Mouse (Mus musculus): ENCODE data around the gene Ythdf1. TPM values are rescaled to one million over a fixed set of nuclear protein-coding genes. Genes with fewer than 3 reads are reported as not detected.

Gene Ythdf1
- polyA plus RNA-seq, 1 experiment from 2014 or later = 75.7 TPM

GRCm38 (mm10) chr2:180954061-180955047 lies 33.6 kb upstream of the Ythdf1 start, which contains the start of gene Nkain4:
Gene Nkain4, minus strand, starts transcription at chr2:180954699.
- peak; percentile 90 for DNase-seq (ENCODE audit: low spot score)
- H3K27ac ChIP-seq (ENCODE audit: low read depth, low read length) = peak within 1 kb of the TSS; percentile 92
- H3K4me2 ChIP-seq (ENCODE audit: low read depth) = peak within 1 kb of the TSS; percentile 87
- no peaks in the 10 kb centered on the region for H3K9me3 ChIP-seq (ENCODE audit: control insufficient read depth, low read length)
- H3K36me3 ChIP-seq (ENCODE audit: control insufficient read depth, insufficient read depth, low read length) = no peaks in the 10 kb centered on the region
- H3K4me3 ChIP-seq (ENCODE audit: low read depth, low read length) = peak within 1 kb of the TSS; percentile 59
- under 1% methylated on average over 52 of the region's 52 CpGs for WGBS
- no peaks in the 10 kb centered on the region for H3K27me3 ChIP-seq (ENCODE audit: control insufficient read depth, insufficient read depth, low read length)
- H3K9ac ChIP-seq (ENCODE audit: low read length) = peak within 1 kb of the TSS; percentile 75
- ATAC-seq (ENCODE audit: insufficient read depth, low FRiP score, low TSS enrichment) = peak; percentile 89
- peaks cover 21% of the 10 kb centered on the region for H3K4me1 ChIP-seq (ENCODE audit: control insufficient read depth, insufficient read depth, low read length)

GRCm38 (mm10) chr2:180953638-180954037 lies 32.9 kb upstream of the Ythdf1 start:
- no peaks in the 10 kb centered on the region for H3K36me3 ChIP-seq (ENCODE audit: control insufficient read depth, insufficient read depth, low read length)
- H3K9me3 ChIP-seq (ENCODE audit: control insufficient read depth, low read length) = no peaks in the 10 kb centered on the region
- H3K4me1 ChIP-seq (ENCODE audit: control insufficient read depth, insufficient read depth, low read length) = peaks cover 21% of the 10 kb centered on the region
- H3K27ac ChIP-seq (ENCODE audit: low read depth, low read length) = peak overlapping the region; percentile 92
- peak overlapping the region; percentile 75 for H3K9ac ChIP-seq (ENCODE audit: low read length)
- DNase-seq (ENCODE audit: low spot score) = no peak
- H3K4me3 ChIP-seq (ENCODE audit: low read depth, low read length) = peak overlapping the region; percentile 59
- no peaks in the 10 kb centered on the region for H3K27me3 ChIP-seq (ENCODE audit: control insufficient read depth, insufficient read depth, low read length)
- 19% methylated on average over 2 of the region's 2 CpGs for WGBS
- H3K4me2 ChIP-seq (ENCODE audit: low read depth) = peak overlapping the region; percentile 87
- no peak for ATAC-seq (ENCODE audit: insufficient read depth, low FRiP score, low TSS enrichment)

DNA sequence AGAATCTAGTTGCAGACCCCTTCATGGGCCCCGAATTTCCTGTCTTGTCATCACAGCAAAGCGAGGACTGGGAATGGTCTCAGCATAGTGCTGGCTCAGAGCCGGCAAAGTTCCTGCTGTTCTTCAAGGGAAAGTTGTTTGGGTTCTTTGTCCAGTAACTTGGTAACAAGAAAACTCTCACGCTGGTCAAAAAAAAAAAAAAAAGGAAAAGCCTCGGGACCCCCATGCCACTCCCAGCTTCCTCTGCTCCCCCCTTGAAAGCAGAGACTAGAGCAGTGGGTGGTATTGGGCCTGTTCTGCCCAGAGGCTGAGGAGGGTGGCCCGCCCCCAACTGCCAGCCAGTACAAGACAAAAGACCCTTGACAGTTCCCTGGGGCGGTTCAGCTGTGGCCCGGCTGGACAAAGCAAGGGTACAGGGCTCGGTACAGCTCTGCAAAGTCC lies 32.0 kb upstream of the Ythdf1 start:
- Histone ChIP-seq H3K4me1 (ENCODE audit: control insufficient read depth, insufficient read depth, low read length) (peaks cover 21% of the 10 kb centered on the region), H3K27me3 (ENCODE audit: control insufficient read depth, insufficient read depth, low read length) (no peaks in the 10 kb centered on the region), H3K27ac (ENCODE audit: low read depth, low read length) (peak overlapping the region; percentile 92), H3K36me3 (ENCODE audit: control insufficient read depth, insufficient read depth, low read length) (no peaks in the 10 kb centered on the region), H3K4me3 (ENCODE audit: low read depth, low read length) (peak overlapping the region; percentile 59), H3K9ac (ENCODE audit: low read length) (peak overlapping the region; percentile 75), H3K4me2 (ENCODE audit: low read depth) (peak overlapping the region; percentile 87), H3K9me3 (ENCODE audit: control insufficient read depth, low read length) (no peaks in the 10 kb centered on the region)
- ATAC-seq (ENCODE audit: insufficient read depth, low FRiP score, low TSS enrichment) (peak; percentile 54; the same call in 1 of the 2 replicates), DNase-seq (ENCODE audit: low spot score) (peak; percentile 70)
- 7% methylated on average over 9 of the region's 9 CpGs for WGBS

DNA sequence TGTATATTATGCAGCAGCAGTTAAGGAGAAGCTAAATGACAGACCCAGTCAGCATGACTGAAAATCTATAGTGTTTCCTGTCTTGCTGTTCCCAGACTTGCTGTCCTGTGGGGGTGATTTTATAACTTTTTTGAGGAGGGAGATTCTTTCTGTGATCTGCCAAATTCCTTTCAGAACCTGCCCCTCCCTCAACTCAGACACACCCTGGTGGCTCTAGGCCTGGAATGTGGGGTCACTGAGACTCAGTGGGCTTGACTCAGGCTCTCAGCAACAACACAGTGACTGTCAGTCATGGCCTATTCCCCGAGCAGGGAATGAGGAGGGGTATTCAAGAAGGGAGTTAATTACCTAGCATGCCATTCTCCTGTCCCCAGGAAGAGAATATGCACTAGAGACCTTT lies 29.2 kb upstream of the Ythdf1 start:
- H3K27ac ChIP-seq (ENCODE audit: low read depth, low read length) = no peak overlapping the region
- WGBS = 11% methylated on average over 1 of the region's 1 CpGs
- no peak for DNase-seq (ENCODE audit: low spot score)
- no peak overlapping the region for H3K9ac ChIP-seq (ENCODE audit: low read length)
- no peak for ATAC-seq (ENCODE audit: insufficient read depth, low FRiP score, low TSS enrichment)
- no peaks in the 10 kb centered on the region for H3K9me3 ChIP-seq (ENCODE audit: control insufficient read depth, low read length)
- peaks cover 21% of the 10 kb centered on the region for H3K4me1 ChIP-seq (ENCODE audit: control insufficient read depth, insufficient read depth, low read length)
- H3K36me3 ChIP-seq (ENCODE audit: control insufficient read depth, insufficient read depth, low read length) = no peaks in the 10 kb centered on the region
- H3K4me3 ChIP-seq (ENCODE audit: low read depth, low read length) = no peak overlapping the region
- H3K4me2 ChIP-seq (ENCODE audit: low read depth) = no peak overlapping the region
- H3K27me3 ChIP-seq (ENCODE audit: control insufficient read depth, insufficient read depth, low read length) = no peaks in the 10 kb centered on the region

- no peak for ATAC-seq (ENCODE audit: insufficient read depth, low FRiP score, low TSS enrichment)
- Histone ChIP-seq H3K4me1 (ENCODE audit: control insufficient read depth, insufficient read depth, low read length) (no peaks in the 10 kb centered on the region), H3K4me2 (ENCODE audit: low read depth) (no peak overlapping the region), H3K27me3 (ENCODE audit: control insufficient read depth, insufficient read depth, low read length) (no peaks in the 10 kb centered on the region), H3K9me3 (ENCODE audit: control insufficient read depth, low read length) (no peaks in the 10 kb centered on the region), H3K36me3 (ENCODE audit: control insufficient read depth, insufficient read depth, low read length) (no peaks in the 10 kb centered on the region; the same call in 1 of the 2 replicates), H3K4me3 (ENCODE audit: low read depth, low read length) (no peak overlapping the region), H3K27ac (ENCODE audit: low read depth, low read length) (no peak overlapping the region), H3K9ac (ENCODE audit: low read length) (no peak overlapping the region)
- DNase-seq (ENCODE audit: low spot score) = no peak
Observed at GRCm38 (mm10) chr2:180941869-180942268, 21.1 kb upstream of the Ythdf1 start.

- Histone ChIP-seq H3K4me3 (ENCODE audit: low read depth, low read length) (no peak overlapping the region), H3K27me3 (ENCODE audit: control insufficient read depth, insufficient read depth, low read length) (no peaks in the 10 kb centered on the region), H3K9ac (ENCODE audit: low read length) (no peak overlapping the region), H3K27ac (ENCODE audit: low read depth, low read length) (no peak overlapping the region), H3K4me2 (ENCODE audit: low read depth) (no peak overlapping the region), H3K4me1 (ENCODE audit: control insufficient read depth, insufficient read depth, low read length) (no peaks in the 10 kb centered on the region), H3K9me3 (ENCODE audit: control insufficient read depth, low read length) (no peaks in the 10 kb centered on the region), H3K36me3 (ENCODE audit: control insufficient read depth, insufficient read depth, low read length) (no peaks in the 10 kb centered on the region; the same call in 1 of the 2 replicates)
- DNase-seq (ENCODE audit: low spot score) = no peak
- ATAC-seq (ENCODE audit: insufficient read depth, low FRiP score, low TSS enrichment) = no peak
Observed at GRCm38 (mm10) chr2:180940187-180940586, 19.4 kb upstream of the Ythdf1 start.

DNA sequence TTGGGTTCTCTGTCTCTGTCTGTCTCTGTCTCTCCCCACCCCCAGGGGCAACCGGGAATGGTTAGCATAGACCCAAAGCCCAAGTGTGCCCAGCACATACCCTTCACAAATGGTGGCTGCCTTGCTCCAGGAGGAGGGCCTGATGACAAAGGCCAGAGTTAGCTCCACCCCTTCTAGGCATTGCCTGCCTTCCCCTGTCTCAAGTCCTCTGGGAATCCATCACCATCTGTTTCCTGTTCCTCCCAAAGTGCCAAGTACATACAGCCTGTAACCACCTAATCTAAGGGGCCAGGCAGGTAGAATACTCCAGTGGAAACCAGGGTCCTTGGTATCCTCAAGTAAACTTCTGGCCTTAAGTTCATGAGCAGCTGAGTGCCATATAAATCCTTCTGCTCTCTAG lies 11.7 kb upstream of the Ythdf1 start:
- H3K27me3 ChIP-seq (ENCODE audit: control insufficient read depth, insufficient read depth, low read length) = no peaks in the 10 kb centered on the region
- H3K9ac ChIP-seq (ENCODE audit: low read length) = no peak overlapping the region
- H3K9me3 ChIP-seq (ENCODE audit: control insufficient read depth, low read length) = no peaks in the 10 kb centered on the region
- ATAC-seq (ENCODE audit: insufficient read depth, low FRiP score, low TSS enrichment) (no peak), DNase-seq (ENCODE audit: low spot score) (no peak)
- H3K27ac ChIP-seq (ENCODE audit: low read depth, low read length) = no peak overlapping the region
- WGBS = 85% methylated on average over 1 of the region's 1 CpGs
- no peaks in the 10 kb centered on the region for H3K36me3 ChIP-seq (ENCODE audit: control insufficient read depth, insufficient read depth, low read length)
- no peaks in the 10 kb centered on the region for H3K4me1 ChIP-seq (ENCODE audit: control insufficient read depth, insufficient read depth, low read length)
- no peak overlapping the region for H3K4me3 ChIP-seq (ENCODE audit: low read depth, low read length)
- H3K4me2 ChIP-seq (ENCODE audit: low read depth) = no peak overlapping the region

DNA sequence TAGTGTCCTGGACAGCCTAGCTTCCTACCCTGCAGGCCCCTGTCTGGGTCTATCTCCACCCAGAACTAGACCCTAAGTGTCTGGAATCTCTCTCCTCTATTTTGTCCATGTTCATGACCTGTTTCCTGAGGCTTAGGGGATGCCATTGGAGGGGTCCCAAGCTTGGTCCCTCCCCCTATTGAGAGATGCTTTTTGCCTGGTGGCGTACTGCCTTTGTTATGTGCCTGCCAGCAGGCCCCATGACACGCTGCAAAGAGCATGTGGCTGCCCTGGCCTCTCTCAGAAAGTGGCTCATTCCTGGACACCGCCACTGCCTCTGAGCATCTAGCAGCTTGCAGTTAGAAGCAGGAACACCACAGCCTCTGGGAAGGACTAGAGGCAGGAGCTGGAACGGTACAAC lies 8.0 kb upstream of the Ythdf1 start, which contains the start of gene Birc7:
Gene Birc7 (plus strand): TSS at position 301 of the 400 bp plus-strand sequence.
- H3K9me3 ChIP-seq (ENCODE audit: control insufficient read depth, low read length) = no peaks in the 10 kb centered on the region
- no peak for DNase-seq (ENCODE audit: low spot score)
- H3K27me3 ChIP-seq (ENCODE audit: control insufficient read depth, insufficient read depth, low read length) = no peaks in the 10 kb centered on the region
- no peaks in the 10 kb centered on the region for H3K4me1 ChIP-seq (ENCODE audit: control insufficient read depth, insufficient read depth, low read length)
- 65% methylated on average over 4 of the region's 4 CpGs for WGBS
- no peak within 1 kb of the TSS for H3K9ac ChIP-seq (ENCODE audit: low read length)
- no peak within 1 kb of the TSS for H3K4me2 ChIP-seq (ENCODE audit: low read depth)
- no peak within 1 kb of the TSS for H3K4me3 ChIP-seq (ENCODE audit: low read depth, low read length)
- H3K27ac ChIP-seq (ENCODE audit: low read depth, low read length) = no peak within 1 kb of the TSS
- ATAC-seq (ENCODE audit: insufficient read depth, low FRiP score, low TSS enrichment) = no peak
- H3K36me3 ChIP-seq (ENCODE audit: control insufficient read depth, insufficient read depth, low read length) = no peaks in the 10 kb centered on the region

DNA sequence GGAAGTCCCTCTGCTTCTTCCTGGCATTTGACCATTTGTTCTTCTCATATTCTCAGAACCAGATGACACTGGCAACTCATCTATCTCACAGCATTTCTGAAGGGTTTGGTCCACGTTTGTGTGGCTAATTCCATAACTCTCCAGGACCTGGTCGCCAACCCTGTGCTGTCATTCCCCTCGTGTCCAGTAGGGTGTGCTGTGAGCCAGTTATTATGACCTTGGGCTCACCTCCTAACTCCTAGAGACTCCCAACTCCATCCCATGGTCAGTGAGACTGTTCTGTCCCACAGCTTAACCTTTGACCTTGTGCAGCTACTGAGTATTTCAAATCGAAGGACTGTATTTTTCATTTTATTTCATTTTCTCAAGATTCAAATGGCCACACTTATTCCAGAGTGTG lies 4.4 kb upstream of the Ythdf1 start:
- no peak overlapping the region for H3K9ac ChIP-seq (ENCODE audit: low read length)

More for the DNA sequence above, 4.4 kb upstream of the Ythdf1 start:
- Histone ChIP-seq H3K27ac (ENCODE audit: low read depth, low read length) (no peak overlapping the region), H3K4me3 (ENCODE audit: low read depth, low read length) (no peak overlapping the region), H3K9me3 (ENCODE audit: control insufficient read depth, low read length) (no peaks in the 10 kb centered on the region), H3K4me2 (ENCODE audit: low read depth) (no peak overlapping the region), H3K36me3 (ENCODE audit: control insufficient read depth, insufficient read depth, low read length) (no peaks in the 10 kb centered on the region), H3K4me1 (ENCODE audit: control insufficient read depth, insufficient read depth, low read length) (no peaks in the 10 kb centered on the region), H3K27me3 (ENCODE audit: control insufficient read depth, insufficient read depth, low read length) (no peaks in the 10 kb centered on the region)
- 4% methylated on average over 4 of the region's 4 CpGs for WGBS
- peak; percentile 80 for DNase-seq (ENCODE audit: low spot score)
- no peak for ATAC-seq (ENCODE audit: insufficient read depth, low FRiP score, low TSS enrichment)

All from neural tube, embryonic 11.5 days (tissue).